Mouse (Mus musculus) limb, embryonic 13.5 days (tissue): ENCODE results near the gene Vps9d1. TPM values are rescaled to one million over a fixed set of nuclear protein-coding genes. Genes with fewer than 3 reads are reported as not detected.
"Not testable (repeated sequence)": the region's sequence is repeated elsewhere in the genome, so short reads cannot be mapped to it uniquely, and the experiment has no call there.

Source experiments
- ATAC-seq: fragments of 200-750 bp; cut with Nextera tagmentation; 2 replicates; pipeline ENCODE4 v1.8.0; 2017; ENCODE audit warnings: low read depth, moderate number of reproducible peaks, moderate TSS enrichment; ENCODE audit not compliant: low FRiP score
- H3K27ac ChIP-seq: fragments of 300-500 bp; sonication (generic); 2 replicates; pipeline ENCODE4 v1.5.1; 2015; ENCODE audit warnings: inconsistent platforms, mild to moderate bottlenecking, moderate library complexity
- H3K27me3 ChIP-seq: fragments of 300-500 bp; sonication (generic); 2 replicates; pipeline ENCODE4 v1.6.1; 2015; ENCODE audit warnings: mild to moderate bottlenecking, inconsistent platforms
- H3K36me3 ChIP-seq: fragments of 300-500 bp; sonication (generic); 2 replicates; pipeline ENCODE4 v1.6.1; 2015; ENCODE audit warnings: inconsistent platforms, mild to moderate bottlenecking, moderate library complexity
- H3K4me1 ChIP-seq: fragments of 300-500 bp; sonication (generic); 2 replicates; pipeline ENCODE4 v1.6.1; 2015; ENCODE audit warnings: inconsistent platforms
- H3K4me2 ChIP-seq: fragments of 300-500 bp; sonication (generic); replicated peaks from 2 replicates; pipeline ENCODE4 v1.6.1; 2015; ENCODE audit warnings: inconsistent platforms, mild to moderate bottlenecking, moderate library complexity
- H3K4me3 ChIP-seq: fragments of 300-500 bp; sonication (generic); 2 replicates; pipeline ENCODE4 v1.5.1; 2015; ENCODE audit warnings: moderate library complexity, mild to moderate bottlenecking, inconsistent platforms
- H3K9ac ChIP-seq: fragments of 300-500 bp; sonication (generic); 2 replicates; pipeline ENCODE4 v1.6.1; 2015; ENCODE audit warnings: mild to moderate bottlenecking, inconsistent platforms
- H3K9me3 ChIP-seq: fragments of 300-500 bp; sonication (generic); 2 replicates; pipeline ENCODE4 v1.6.1; 2016; ENCODE audit warnings: inconsistent platforms
- WGBS: fragments of 180-500 bp; shearing (Covaris S2); methylation state at CpG from one replicate; pipeline ENCODE4 v1.1.7; 2015; 5-methylcytosine and 5-hydroxymethylcytosine counted together
- polyA plus RNA-seq: library from polyadenylated mRNA; unstranded; fragments of >200 nt; fragmentation: Nextera tagmentation; extraction: Ambion mirVana; gene quantifications from 2 replicates; pipeline ENCODE4 v1.2.1, GENCODE M21; 2015

Vps9d1 gene
- polyA plus RNA-seq, 1 experiment from 2014 or later = 32.3 TPM

DNA sequence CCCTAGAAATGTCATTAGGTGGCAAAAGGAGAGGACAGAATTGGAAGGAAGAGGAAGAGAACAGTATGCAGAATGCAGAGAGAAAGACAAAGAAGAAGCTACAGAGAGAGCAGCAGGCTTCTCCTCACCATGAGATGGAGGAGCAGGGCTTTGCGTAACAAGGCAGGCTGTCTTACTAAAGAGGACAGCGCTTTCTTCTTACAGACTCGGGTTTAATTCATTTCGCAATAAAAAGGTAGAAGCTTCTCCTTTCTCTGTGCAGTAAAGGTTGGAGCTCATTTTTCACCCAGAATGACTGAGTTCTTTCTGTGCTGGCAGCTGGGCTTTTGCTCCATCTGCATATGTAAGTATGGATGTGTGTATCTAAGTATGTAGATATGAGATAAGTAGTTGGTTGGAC lies 25.7 kb upstream of the Vps9d1 start:
- H3K27ac ChIP-seq = no peak overlapping the region
- no peaks in the 10 kb centered on the region for H3K9me3 ChIP-seq
- WGBS = 91% methylated on average over 4 of the region's 4 CpGs
- H3K4me2 ChIP-seq = no peak overlapping the region
- H3K36me3 ChIP-seq = peaks cover 32% of the 10 kb centered on the region
- no peak overlapping the region for H3K4me3 ChIP-seq
- H3K4me1 ChIP-seq = no peaks in the 10 kb centered on the region
- H3K9ac ChIP-seq = no peak overlapping the region
- H3K27me3 ChIP-seq = no peaks in the 10 kb centered on the region
- no peak for ATAC-seq

DNA sequence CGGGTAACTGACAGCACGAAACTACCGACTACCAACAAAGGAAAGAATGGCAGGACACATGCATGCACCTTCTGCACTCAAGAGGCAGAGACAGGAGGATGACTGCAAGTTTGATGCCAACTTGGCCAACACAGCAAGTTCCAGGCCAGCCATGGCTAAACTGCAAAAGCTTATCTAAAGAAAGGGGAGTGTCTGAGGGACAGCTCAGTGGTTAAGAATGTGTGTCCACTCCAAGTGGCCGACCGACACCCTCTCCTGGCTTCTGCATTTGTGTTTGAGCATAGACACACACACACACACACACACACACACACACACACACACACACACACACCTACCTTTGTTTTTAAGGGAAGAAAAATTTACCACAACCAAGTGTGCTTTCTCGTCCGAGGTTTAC lies 24.3 kb upstream of the Vps9d1 start:
- H3K27me3 ChIP-seq = no peaks in the 10 kb centered on the region
- H3K27ac ChIP-seq = no peak overlapping the region
- WGBS = 78% methylated on average over 7 of the region's 7 CpGs
- H3K9me3 ChIP-seq = no peaks in the 10 kb centered on the region
- H3K4me1 ChIP-seq = no peaks in the 10 kb centered on the region
- ATAC-seq = no peak
- 0 out of 2 replicates have a peak overlapping the region, but pooled peaks have one; percentile 4 for H3K9ac ChIP-seq
- no peak overlapping the region for H3K4me3 ChIP-seq
- no peak overlapping the region for H3K4me2 ChIP-seq
- peaks cover 42% of the 10 kb centered on the region for H3K36me3 ChIP-seq

DNA sequence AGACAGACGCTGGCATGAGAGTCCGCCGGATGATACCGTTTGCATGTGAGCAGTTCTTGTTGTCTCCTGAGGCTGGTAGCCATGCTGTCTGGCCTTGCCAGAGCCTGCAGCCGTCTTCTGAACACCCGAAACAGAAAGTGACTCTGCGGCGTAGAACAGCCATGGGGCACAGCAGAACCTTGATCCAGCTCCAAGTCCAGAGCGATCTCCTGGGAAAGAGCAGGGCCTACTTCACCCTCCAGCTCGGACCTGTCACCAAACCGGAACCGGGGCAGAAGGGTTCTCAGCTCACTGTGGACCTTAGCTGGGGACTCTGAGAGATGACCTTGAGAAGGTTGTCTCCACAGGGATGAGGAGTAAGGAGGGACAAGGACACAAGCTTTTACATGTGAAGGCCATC lies 20.9 kb upstream of the Vps9d1 start:
- peaks cover 46% of the 10 kb centered on the region for H3K36me3 ChIP-seq
- H3K27me3 ChIP-seq = no peaks in the 10 kb centered on the region
- H3K4me1 ChIP-seq = no peaks in the 10 kb centered on the region
- no peak overlapping the region for H3K4me3 ChIP-seq
- ATAC-seq = no peak
- no peak overlapping the region for H3K9ac ChIP-seq
- no peak overlapping the region for H3K4me2 ChIP-seq
- 92% methylated on average over 12 of the region's 12 CpGs for WGBS
- no peaks in the 10 kb centered on the region for H3K9me3 ChIP-seq
- no peak overlapping the region for H3K27ac ChIP-seq

DNA sequence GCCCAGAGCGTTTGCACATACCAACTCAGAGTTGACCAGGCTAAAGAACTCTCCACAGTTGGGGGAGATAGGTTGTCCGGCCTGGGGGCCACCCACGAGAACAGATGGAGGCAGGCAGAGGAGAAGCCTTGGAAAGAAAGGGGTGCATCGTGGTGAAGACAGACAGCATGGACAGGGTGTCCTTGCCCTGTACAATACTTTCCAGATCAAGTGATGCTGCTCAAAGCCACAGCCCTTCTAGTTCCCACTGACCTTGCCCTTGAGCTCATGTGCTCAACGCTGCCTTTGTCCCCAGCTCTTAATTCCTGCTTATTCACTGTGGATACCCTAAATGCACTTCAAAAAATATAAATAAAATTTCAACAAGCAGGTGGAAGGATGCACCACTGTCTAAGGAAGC lies 20.3 kb upstream of the Vps9d1 start:
- Histone ChIP-seq H3K4me3 (no peak overlapping the region), H3K4me1 (no peaks in the 10 kb centered on the region), H3K27ac (no peak overlapping the region), H3K36me3 (peaks cover 48% of the 10 kb centered on the region), H3K4me2 (no peak overlapping the region), H3K9ac (no peak overlapping the region), H3K9me3 (no peaks in the 10 kb centered on the region), H3K27me3 (no peaks in the 10 kb centered on the region)
- WGBS = 81% methylated on average over 5 of the region's 5 CpGs
- no peak for ATAC-seq

DNA sequence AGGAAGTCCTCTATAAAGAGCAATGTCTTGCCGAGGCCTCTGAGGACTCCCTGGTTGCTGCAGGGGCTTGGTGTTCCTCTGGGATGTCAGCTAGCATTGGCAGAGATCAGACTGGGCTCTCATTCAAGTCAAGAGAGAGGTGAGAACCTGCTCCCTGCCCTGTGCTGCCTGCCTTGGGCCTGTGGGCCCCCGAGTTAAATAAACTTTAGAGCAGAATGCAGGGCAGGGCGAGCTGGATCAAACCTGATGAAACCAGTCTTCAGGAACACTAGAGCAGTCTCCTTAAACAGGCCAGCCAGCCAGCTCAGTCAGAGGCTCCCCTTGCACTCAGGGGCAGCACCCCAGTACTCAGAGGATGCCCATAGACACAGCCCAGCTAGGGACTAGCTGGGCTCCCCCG lies 17.8 kb upstream of the Vps9d1 start:
- Histone ChIP-seq H3K4me2 (no peak overlapping the region), H3K36me3 (peaks cover 64% of the 10 kb centered on the region), H3K4me3 (no peak overlapping the region), H3K27ac (no peak overlapping the region), H3K4me1 (no peaks in the 10 kb centered on the region), H3K9ac (no peak overlapping the region; the same call in 1 of the 2 replicates), H3K9me3 (no peaks in the 10 kb centered on the region), H3K27me3 (no peaks in the 10 kb centered on the region)
- 71% methylated on average over 4 of the region's 4 CpGs for WGBS
- ATAC-seq = peak; percentile 32; the same call in 1 of the 2 replicates

DNA sequence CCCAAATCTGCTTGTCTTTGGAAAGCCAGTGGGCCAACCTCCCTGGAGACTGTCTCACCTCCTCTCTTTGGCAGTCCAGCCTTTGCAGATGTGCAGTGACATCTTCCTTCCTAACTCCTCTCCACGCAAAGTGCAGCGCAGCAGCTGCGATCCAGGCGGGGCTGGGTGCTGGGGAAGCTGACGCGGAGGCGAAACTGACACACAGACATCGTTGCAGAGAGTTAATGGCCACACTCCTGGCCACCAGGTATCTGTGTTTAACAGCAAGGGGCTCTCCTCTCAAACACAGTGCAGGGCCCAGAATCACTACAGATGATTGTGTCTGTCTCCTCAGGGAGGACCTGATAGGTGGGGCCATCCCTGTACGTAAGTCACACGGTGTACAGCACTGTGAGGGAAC lies 17.0 kb upstream of the Vps9d1 start:
- Histone ChIP-seq H3K27ac (no peak overlapping the region), H3K4me2 (no peak overlapping the region), H3K4me3 (no peak overlapping the region), H3K4me1 (no peaks in the 10 kb centered on the region), H3K27me3 (no peaks in the 10 kb centered on the region), H3K36me3 (peaks cover 71% of the 10 kb centered on the region), H3K9me3 (no peaks in the 10 kb centered on the region), H3K9ac (no peak overlapping the region)
- WGBS = 94% methylated on average over 10 of the region's 10 CpGs
- no peak for ATAC-seq

DNA sequence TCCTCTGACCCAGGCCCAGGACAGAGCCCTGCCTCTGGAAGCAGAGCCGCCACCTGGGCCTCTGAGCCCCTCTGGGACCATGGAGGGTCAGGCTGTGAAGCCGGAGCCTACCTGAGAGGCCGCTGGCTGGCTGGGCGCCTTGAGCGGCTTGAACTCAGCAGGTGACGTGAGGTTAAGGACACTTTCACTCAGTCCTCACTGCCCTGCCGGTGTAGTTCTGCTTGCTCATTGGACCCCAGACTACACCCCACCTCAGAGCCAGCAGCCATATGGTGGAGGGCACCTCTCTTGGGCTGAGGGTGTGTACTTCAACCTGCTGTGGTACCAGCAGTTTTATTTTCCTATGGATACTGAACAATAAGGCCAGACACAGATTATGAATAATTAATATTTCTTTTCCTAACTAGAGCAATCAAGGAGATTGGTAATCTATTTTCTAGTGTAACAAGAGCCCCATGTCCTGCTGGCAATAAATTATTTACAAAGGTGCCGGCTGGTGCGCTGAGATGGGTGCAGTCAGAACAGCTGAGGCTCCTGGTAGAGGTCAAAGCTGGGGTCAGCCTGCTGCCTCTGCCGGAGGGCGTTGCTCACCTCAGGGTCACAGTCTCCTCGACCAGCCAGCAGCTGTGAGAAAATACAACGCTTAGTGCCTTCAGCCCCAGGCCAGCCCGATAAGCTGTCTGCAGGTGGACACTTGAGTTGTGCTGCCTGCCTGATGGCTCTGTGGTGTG lies 13.9 kb upstream of the Vps9d1 start:
- H3K36me3 ChIP-seq = peaks cover 88% of the 10 kb centered on the region
- no peak overlapping the region for H3K27ac ChIP-seq
- no peaks in the 10 kb centered on the region for H3K27me3 ChIP-seq
- no peak overlapping the region for H3K4me2 ChIP-seq
- no peak; the same call in 1 of the 2 replicates for ATAC-seq
- no peaks in the 10 kb centered on the region for H3K9me3 ChIP-seq
- H3K9ac ChIP-seq = no peak overlapping the region
- no peak overlapping the region for H3K4me3 ChIP-seq
- WGBS = 75% methylated on average over 14 of the region's 14 CpGs
- H3K4me1 ChIP-seq = no peaks in the 10 kb centered on the region

DNA sequence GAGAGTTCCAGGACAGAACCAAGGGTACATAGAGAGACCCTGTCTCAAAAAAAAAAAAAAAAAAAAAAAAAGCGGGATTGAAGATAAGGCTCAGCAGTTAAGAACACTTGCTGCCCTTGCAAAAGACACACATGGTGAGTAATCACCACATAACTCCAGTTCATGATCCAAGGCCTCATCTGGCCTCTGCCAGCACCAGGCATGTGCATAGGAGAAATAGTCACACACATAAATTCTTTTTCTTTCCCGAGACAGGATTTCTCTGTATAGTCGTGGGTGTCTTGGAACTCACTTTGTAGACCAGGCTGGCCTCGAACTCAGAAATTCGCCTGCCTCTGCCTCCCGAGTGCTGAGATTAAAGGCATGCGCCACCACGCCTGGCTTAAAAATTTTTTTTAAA lies 3.4 kb upstream of the Vps9d1 start:
- not testable (repeated sequence) for H3K4me3 ChIP-seq, H3K27ac ChIP-seq, H3K4me2 ChIP-seq, H3K9me3 ChIP-seq, H3K27me3 ChIP-seq, H3K9ac ChIP-seq, ATAC-seq
- WGBS = 91% methylated on average over 8 of the region's 8 CpGs
- Histone ChIP-seq H3K4me1 (peaks cover 23% of the 10 kb centered on the region), H3K36me3 (peaks cover 64% of the 10 kb centered on the region)

DNA sequence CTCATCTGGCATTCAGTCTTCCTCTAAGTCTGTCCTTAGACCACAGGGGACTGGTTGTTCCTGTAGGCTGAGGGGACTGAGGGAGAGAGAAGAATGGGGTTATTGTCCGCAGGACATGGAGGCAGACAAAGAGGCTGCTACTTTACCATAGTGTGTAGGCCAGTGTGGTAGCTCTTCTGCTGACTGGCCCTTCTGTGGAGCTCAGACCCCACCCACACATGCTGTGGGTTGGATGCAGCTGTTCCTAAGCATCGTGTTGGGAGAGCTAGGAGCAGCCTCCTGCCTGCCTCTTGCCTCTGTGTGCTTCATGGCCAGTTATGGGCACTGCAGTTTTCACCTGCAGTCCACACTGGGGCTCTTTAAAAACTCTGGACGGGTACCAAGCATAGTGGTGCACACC lies 3.0 kb upstream of the Vps9d1 start:
- no peak overlapping the region for H3K9ac ChIP-seq
- no peak overlapping the region for H3K27ac ChIP-seq
- H3K27me3 ChIP-seq = no peaks in the 10 kb centered on the region
- H3K4me2 ChIP-seq = no peak overlapping the region
- peaks cover 63% of the 10 kb centered on the region for H3K36me3 ChIP-seq
- no peaks in the 10 kb centered on the region for H3K9me3 ChIP-seq
- H3K4me1 ChIP-seq = peaks cover 25% of the 10 kb centered on the region
- H3K4me3 ChIP-seq = no peak overlapping the region
- no peak for ATAC-seq
- WGBS = 90% methylated on average over 3 of the region's 3 CpGs

DNA sequence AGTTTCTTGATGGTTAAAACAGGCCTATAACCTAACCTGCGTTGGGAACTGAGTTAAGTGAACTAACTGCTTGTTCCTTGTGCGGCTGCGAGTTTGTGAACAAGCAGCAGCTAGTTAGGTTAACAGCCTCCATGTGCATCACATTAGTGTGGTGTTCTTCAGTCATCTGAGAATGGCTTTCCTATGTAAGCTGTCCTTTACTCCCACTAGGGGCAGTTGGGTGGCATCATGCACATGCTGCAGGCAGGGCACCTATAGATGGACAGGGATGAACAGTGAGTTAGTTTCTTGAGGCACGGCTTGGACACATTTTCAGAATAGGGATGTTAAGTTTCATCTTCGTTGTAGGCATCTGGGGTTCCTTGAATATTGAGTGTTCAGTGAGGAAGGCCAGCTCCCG lies 1.0 kb upstream of the Vps9d1 start:
- Histone ChIP-seq H3K9me3 (no peaks in the 10 kb centered on the region), H3K36me3 (peaks cover 66% of the 10 kb centered on the region), H3K27me3 (no peaks in the 10 kb centered on the region), H3K4me2 (peak overlapping the region; percentile 76), H3K27ac (no peak overlapping the region), H3K4me1 (peaks cover 25% of the 10 kb centered on the region), H3K4me3 (peak overlapping the region; percentile 97), H3K9ac (peak overlapping the region; percentile 95)
- ATAC-seq = no peak
- WGBS = 61% methylated on average over 6 of the region's 6 CpGs

DNA sequence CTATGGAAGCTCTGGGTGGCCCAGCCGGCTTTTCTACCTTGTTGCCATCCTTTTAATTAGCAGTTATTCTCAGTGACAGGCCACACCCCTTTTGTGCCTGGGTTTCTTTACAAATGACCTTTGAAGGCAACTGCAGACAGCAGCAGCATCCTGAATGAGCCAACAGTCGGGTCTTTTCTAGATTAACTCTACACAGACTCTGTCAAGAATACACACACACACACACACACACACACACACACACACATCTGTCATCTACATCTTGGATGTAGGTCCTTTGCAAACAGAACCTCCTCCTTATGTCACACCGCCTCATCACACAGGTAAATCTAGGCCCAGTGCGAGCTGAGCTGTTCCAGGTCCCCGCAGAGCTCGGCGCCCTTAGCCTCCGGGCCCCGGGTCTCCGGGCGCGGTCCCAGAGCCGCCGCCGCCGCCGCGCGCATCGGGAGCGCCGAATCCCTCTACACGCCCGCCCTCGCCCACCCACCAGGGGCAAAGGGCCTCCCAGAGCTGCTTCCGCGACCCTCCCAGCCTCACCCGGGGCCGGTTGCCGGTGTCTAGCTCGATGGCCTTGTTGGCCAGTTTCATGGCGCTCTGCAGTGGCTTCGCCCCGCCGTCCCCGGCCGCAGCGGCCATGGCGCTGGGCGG lies 573 bp downstream of the Vps9d1 start:
- no peak; the same call in none of the 2 replicates for ATAC-seq

DNA sequence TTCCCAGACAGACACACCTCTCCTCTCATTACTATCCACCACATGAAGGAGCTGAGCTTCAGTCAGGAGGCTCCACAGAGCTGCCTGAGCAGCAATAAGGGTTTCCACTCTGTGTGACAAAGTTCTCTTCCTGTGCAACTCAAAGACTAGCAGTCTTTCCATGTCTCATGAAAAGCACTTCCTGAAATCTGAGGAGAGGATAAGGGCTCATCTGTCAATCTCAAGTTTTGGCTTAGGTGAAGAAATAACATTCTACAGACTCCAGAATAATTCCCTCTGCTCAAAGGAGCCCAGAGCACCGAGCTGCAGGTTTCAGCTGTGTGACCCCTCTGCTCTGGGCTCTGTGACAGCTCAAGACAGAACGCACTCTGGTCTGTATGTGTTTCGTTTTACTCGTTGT lies 1.2 kb downstream of the Vps9d1 start:
- ATAC-seq = no peak
- Histone ChIP-seq H3K27ac (no peak overlapping the region), H3K9me3 (no peaks in the 10 kb centered on the region), H3K9ac (peak overlapping the region; percentile 95), H3K4me2 (peak overlapping the region; percentile 76), H3K4me3 (peak overlapping the region; percentile 97), H3K4me1 (peaks cover 25% of the 10 kb centered on the region), H3K27me3 (no peaks in the 10 kb centered on the region), H3K36me3 (peaks cover 65% of the 10 kb centered on the region)
- WGBS = 44% methylated on average over 4 of the region's 4 CpGs

More for the DNA sequence above, 573 bp downstream of the Vps9d1 start:
- Histone ChIP-seq H3K4me1 (peaks cover 25% of the 10 kb centered on the region), H3K36me3 (peaks cover 65% of the 10 kb centered on the region), H3K9ac (peak overlapping the region; percentile 95), H3K4me3 (peak overlapping the region; percentile 97), H3K9me3 (no peaks in the 10 kb centered on the region), H3K27ac (peak overlapping the region; percentile 77), H3K4me2 (peak overlapping the region; percentile 76), H3K27me3 (no peaks in the 10 kb centered on the region)
- WGBS = under 1% methylated on average over 31 of the region's 40 CpGs
